Mouse (Mus musculus) thymus, adult 2 months (tissue): ENCODE measurements at regions not wholly inside any gene's neighbourhood (a gene's known extent, or its start where the extent isn't known, plus 50 kb on each side); places are given as distances from the start of the nearest gene placed in this dataset.

Experiments used
- DNase-seq: peaks from one replicate; pipeline ENCODE4 v3.0.0; 2021
- H3K27ac ChIP-seq: fragments of 200-500 bp; 2 replicates; pipeline ENCODE4 v1.5.1; 2012; ENCODE audit warnings: low read length, control low read depth; ENCODE audit not compliant: control insufficient read depth, insufficient read depth
- H3K27me3 ChIP-seq: fragments of 200-500 bp; 2 replicates; pipeline ENCODE4 v1.6.1; 2012; ENCODE audit warnings: mild to moderate bottlenecking, low read length, moderate library complexity, mixed read lengths; ENCODE audit not compliant: control insufficient read depth, insufficient read depth
- H3K36me3 ChIP-seq: fragments of 200-500 bp; 2 replicates; pipeline ENCODE4 v1.6.1; 2012; ENCODE audit warnings: mild to moderate bottlenecking, low read length, moderate library complexity; ENCODE audit not compliant: control insufficient read depth, insufficient read depth
- H3K4me1 ChIP-seq: fragments of 200-500 bp; replicated peaks from 2 replicates; pipeline ENCODE4 v1.6.1; 2012; ENCODE audit warnings: low read length; ENCODE audit not compliant: control insufficient read depth, insufficient read depth
- H3K4me3 ChIP-seq: fragments of 200-500 bp; 2 replicates; pipeline ENCODE4 v1.5.1; 2012; ENCODE audit warnings: mild to moderate bottlenecking, low read length, control low read depth, moderate library complexity; ENCODE audit not compliant: control insufficient read depth, insufficient read depth
- CTCF ChIP-seq: fragments of 200-500 bp; IDR thresholded peaks from 2 replicates; pipeline ENCODE4 v1.5.1; 2012; ENCODE audit warnings: mild to moderate bottlenecking, control low read depth, low read length, moderate library complexity, borderline replicate concordance; ENCODE audit not compliant: control insufficient read depth, poor library complexity, insufficient read depth; ENCODE audit errors: extremely low read depth
- POLR2A ChIP-seq: fragments of 200-500 bp; IDR thresholded peaks from 2 replicates; pipeline ENCODE4 v1.6.1; 2012; ENCODE audit warnings: mild to moderate bottlenecking, low read length, control low read depth, moderate library complexity; ENCODE audit not compliant: control insufficient read depth, poor library complexity, insufficient read depth; ENCODE audit errors: extremely low read depth
- WGBS: fragments of 180-500 bp; shearing (Covaris S2); methylation state at CpG from one replicate; pipeline ENCODE4 v1.1.7; 2018; 5-methylcytosine and 5-hydroxymethylcytosine counted together

DNA sequence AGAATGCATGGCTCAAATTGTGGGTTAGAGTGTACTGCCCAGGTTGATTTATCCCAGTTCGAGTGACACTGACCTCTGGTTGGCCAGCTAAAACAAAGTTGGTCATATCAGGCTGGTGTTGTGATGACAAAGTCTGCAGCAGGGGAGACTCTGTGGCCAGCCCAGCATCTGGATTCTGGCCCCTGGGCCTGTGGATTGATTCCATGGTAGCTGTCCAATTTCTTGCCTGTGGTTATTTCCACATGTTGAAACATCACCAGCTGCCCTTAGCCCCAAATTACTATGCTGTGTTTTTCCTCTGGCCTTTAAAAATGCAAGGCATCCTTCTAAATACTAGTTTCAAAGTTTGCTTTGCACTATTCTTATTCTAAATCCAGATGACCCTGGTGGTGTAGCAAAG is 346.8 kb upstream of the Gm21798 start:
- TF ChIP-seq POLR2A: no peak
- TF ChIP-seq CTCF: no peak
- Histone ChIP-seq H3K27me3 (no peaks in the 10 kb centered on the region), H3K4me3 (no peak overlapping the region), H3K4me1 (no peaks in the 10 kb centered on the region), H3K36me3 (no peaks in the 10 kb centered on the region), H3K27ac (no peak overlapping the region)
- DNase-seq: no peak
- 93% methylated on average over 1 of the region's 1 CpGs for WGBS

GRCm38 (mm10) chr15:64471597-64471996 is 345.9 kb upstream of the Gm21798 start:
- no peaks in the 10 kb centered on the region for H3K36me3 ChIP-seq
- no peak for DNase-seq
- no peak overlapping the region for H3K4me3 ChIP-seq
- 89% methylated on average over 2 of the region's 2 CpGs for WGBS
- H3K27me3 ChIP-seq: no peaks in the 10 kb centered on the region
- TF ChIP-seq CTCF (no peak), POLR2A (no peak)
- H3K27ac ChIP-seq: no peak overlapping the region
- no peaks in the 10 kb centered on the region for H3K4me1 ChIP-seq

GRCm38 (mm10) chr15:64474236-64474635 is 343.3 kb upstream of the Gm21798 start:
- H3K27ac ChIP-seq: no peak overlapping the region
- H3K4me3 ChIP-seq: no peak overlapping the region
- H3K4me1 ChIP-seq: no peaks in the 10 kb centered on the region
- 94% methylated on average over 1 of the region's 1 CpGs for WGBS
- H3K27me3 ChIP-seq: no peaks in the 10 kb centered on the region
- no peak for DNase-seq
- no peak for TF ChIP-seq CTCF
- H3K36me3 ChIP-seq: no peaks in the 10 kb centered on the region

DNA sequence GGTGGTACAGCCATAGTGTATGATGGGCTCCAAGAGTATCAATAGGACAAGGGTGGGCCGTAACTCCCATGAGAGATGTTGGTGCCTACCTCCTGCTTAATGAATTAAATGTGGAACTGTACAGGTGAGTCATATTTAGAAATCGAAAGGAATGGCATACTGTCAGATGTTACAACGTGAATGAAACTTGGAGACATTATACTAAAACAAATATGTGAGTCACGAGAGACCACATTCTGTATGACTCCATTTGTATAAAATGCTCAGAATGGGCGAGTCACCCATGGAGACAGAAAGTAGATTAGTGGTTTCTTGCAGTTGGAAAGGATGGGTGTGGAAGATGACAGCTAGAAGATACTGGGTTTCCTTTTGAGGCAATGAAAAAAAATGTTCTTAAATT is 340.4 kb upstream of the Gm21798 start:
- Histone ChIP-seq H3K27ac (no peak overlapping the region), H3K4me1 (no peaks in the 10 kb centered on the region), H3K27me3 (no peaks in the 10 kb centered on the region), H3K36me3 (no peaks in the 10 kb centered on the region), H3K4me3 (no peak overlapping the region)
- TF ChIP-seq POLR2A (no peak), CTCF (no peak)
- no peak for DNase-seq
- WGBS: 93% methylated on average over 5 of the region's 5 CpGs

- DNase-seq: no peak
- H3K36me3 ChIP-seq: no peaks in the 10 kb centered on the region
- H3K4me1 ChIP-seq: no peaks in the 10 kb centered on the region
- TF ChIP-seq CTCF (no peak), POLR2A (no peak)
- WGBS: 92% methylated on average over 6 of the region's 6 CpGs
- no peak overlapping the region for H3K4me3 ChIP-seq
- H3K27me3 ChIP-seq: no peaks in the 10 kb centered on the region
- H3K27ac ChIP-seq: no peak overlapping the region
Measured at GRCm38 (mm10) chr15:64480625-64481024, 336.9 kb upstream of the Gm21798 start.

GRCm38 (mm10) chr15:64481226-64481625 is 336.3 kb upstream of the Gm21798 start:
- no peak for TF ChIP-seq CTCF
- no peak for TF ChIP-seq POLR2A
- H3K27me3 ChIP-seq: no peaks in the 10 kb centered on the region
- H3K27ac ChIP-seq: no peak overlapping the region
- no peak overlapping the region for H3K4me3 ChIP-seq
- H3K36me3 ChIP-seq: no peaks in the 10 kb centered on the region
- no peak for DNase-seq
- H3K4me1 ChIP-seq: no peaks in the 10 kb centered on the region

- H3K36me3 ChIP-seq: no peaks in the 10 kb centered on the region
- no peaks in the 10 kb centered on the region for H3K4me1 ChIP-seq
- no peak for DNase-seq
- no peak overlapping the region for H3K4me3 ChIP-seq
- TF ChIP-seq POLR2A (no peak), CTCF (no peak)
- WGBS: 98% methylated on average over 5 of the region's 5 CpGs
- H3K27me3 ChIP-seq: no peaks in the 10 kb centered on the region
- H3K27ac ChIP-seq: no peak overlapping the region
Measured at GRCm38 (mm10) chr15:64482960-64483359, 334.5 kb upstream of the Gm21798 start.
